13 mouse cellular contexts compared by ENCODE assay signal in genomic region chr3:136822431-136822830, GRCm38 (mm10).
"Had no signal": no experiment of that assay in that cellular context is flagged by ENCODE, and none has a peak within 500 bp of the region (broad histone marks: within the 10 kb centered on the region; RNA-seq: fewer than 3 reads in every experiment).

No protein-coding gene starts in this region.

- DNase-seq: lung, adult 18-20 months; lung, embryonic 14.5 days; lung, postnatal 10 days; lung, postnatal 4 days; right cerebral cortex, postnatal 14 days; thymus, adult 18-20 months; thymus, postnatal 14 days; thymus, postnatal 36 days had no signal

- H3K9ac ChIP-seq: lung, embryonic 14.5 days; midbrain, embryonic 13.5 days; midbrain, embryonic 15.5 days; neural tube, embryonic 12.5 days; stomach, embryonic 15.5 days had no signal

- H3K27me3 ChIP-seq: midbrain, embryonic 13.5 days; midbrain, embryonic 15.5 days; neural tube, embryonic 12.5 days; stomach, embryonic 15.5 days had no signal

- H3K4me3 ChIP-seq: midbrain, embryonic 13.5 days; midbrain, embryonic 15.5 days; neural tube, embryonic 12.5 days; stomach, embryonic 15.5 days had no signal

- H3K27ac ChIP-seq: midbrain, embryonic 13.5 days; midbrain, embryonic 15.5 days; neural tube, embryonic 12.5 days; stomach, embryonic 15.5 days; stomach, postnatal 0 days had no signal

- H3K36me3 ChIP-seq: midbrain, embryonic 15.5 days; stomach, embryonic 15.5 days had no signal

- H3K9me3 ChIP-seq: midbrain, embryonic 13.5 days; midbrain, embryonic 15.5 days; neural tube, embryonic 12.5 days; stomach, embryonic 15.5 days had no signal

- H3K4me1 ChIP-seq: midbrain, embryonic 13.5 days; midbrain, embryonic 15.5 days; neural tube, embryonic 12.5 days; stomach, embryonic 15.5 days had no signal
